Mouse (Mus musculus): ENCODE results near the gene Brip1. TPM values are rescaled to one million over a fixed set of nuclear protein-coding genes. Genes with fewer than 3 reads are reported as not detected.
"Not testable (repeated sequence)": the region's sequence is repeated elsewhere in the genome, so short reads cannot be mapped to it uniquely, and the experiment has no call there.

The Brip1 gene
- polyA plus RNA-seq, 1 experiment from 2014 or later = 10.3 TPM

DNA sequence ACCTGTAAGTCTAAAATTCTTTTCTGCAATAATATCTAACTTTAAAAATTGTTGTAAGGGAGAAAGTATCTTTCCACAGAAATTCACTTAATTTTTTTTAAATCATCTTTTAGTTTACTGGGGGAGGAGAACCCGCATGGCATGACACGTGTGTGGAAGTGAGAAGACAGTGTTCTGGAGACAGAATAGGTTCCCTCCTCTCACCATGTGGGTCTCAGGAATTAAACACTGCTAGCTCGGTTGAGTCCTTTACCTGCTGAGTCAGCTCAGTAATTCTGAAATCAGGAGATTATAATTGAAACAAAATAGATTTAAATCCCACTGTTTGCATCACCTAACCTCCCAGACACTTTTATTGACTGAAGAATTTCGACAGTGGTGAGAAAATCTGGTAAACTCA is 1.3 kb downstream of the Brip1 start:
- Histone ChIP-seq H3K4me3 (replicated peaks) (peak overlapping the region; percentile 76), H3K27me3 (no peaks in the 10 kb centered on the region), H3K9me3 (peaks cover 25% of the 10 kb centered on the region), H3K4me1 (replicated peaks) (peaks cover 12% of the 10 kb centered on the region), H3K27ac (no peak overlapping the region), H3K9ac (replicated peaks) (0 out of 2 replicates have a peak overlapping the region, but pooled peaks have one; percentile 75), H3K36me3 (peaks cover 44% of the 10 kb centered on the region), H3K4me2 (peak overlapping the region; percentile 67)
- no peak for ATAC-seq (ENCODE audit: insufficient number of reproducible peaks, insufficient read depth, low FRiP score, low TSS enrichment, low read depth)
- WGBS = 56% methylated on average over 4 of the region's 4 CpGs

DNA sequence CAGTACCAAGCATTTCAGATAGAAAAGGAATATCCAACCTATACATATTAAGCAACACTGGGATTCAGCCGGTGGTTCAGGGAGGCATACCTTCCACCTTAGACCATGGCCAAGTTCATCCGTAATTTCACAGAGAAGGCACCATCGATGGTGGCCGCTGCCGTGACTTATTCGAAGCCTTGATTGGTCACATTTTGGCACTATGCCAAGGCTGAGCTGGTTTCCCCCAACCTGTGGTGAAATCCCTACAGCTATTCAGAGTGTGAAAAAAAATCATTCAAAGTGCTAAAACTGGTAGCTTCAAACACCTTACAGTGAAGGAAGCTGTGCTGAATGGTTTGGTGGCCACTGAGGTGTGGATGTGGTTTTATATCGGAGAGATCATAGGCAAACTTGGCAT is 15.8 kb downstream of the Brip1 start:
- not testable (repeated sequence) for H3K4me3 ChIP-seq (replicated peaks); H3K4me2 ChIP-seq; H3K27ac ChIP-seq; H3K4me1 ChIP-seq (replicated peaks); H3K27me3 ChIP-seq; H3K9me3 ChIP-seq; ATAC-seq (ENCODE audit: insufficient number of reproducible peaks, insufficient read depth, low FRiP score, low TSS enrichment, low read depth); H3K9ac ChIP-seq (replicated peaks)
- H3K36me3 ChIP-seq = peaks cover 13% of the 10 kb centered on the region
- 92% methylated on average over 7 of the region's 7 CpGs for WGBS

DNA sequence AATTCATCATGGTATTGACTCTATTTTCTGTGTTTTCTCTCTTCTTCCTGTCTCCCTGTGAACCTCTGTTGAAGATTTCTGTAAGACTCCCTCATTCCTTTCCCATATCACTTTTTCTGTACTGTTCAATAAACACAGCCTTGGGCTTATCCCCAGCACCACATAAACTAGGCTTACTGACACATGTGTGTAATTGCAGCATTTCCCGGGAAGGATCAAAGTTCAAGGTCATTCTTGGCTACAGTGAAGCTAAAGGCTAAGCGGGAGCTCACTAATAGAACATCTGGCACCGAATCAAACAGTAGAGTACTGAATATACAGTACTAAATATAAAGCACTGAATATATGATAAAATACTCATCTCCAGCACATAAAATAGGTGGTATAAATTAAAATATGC is 25.2 kb downstream of the Brip1 start:
- Histone ChIP-seq H3K4me1 (replicated peaks) (no peaks in the 10 kb centered on the region), H3K4me2 (no peak overlapping the region), H3K36me3 (no peaks in the 10 kb centered on the region), H3K27ac (no peak overlapping the region), H3K4me3 (replicated peaks) (no peak overlapping the region), H3K27me3 (no peaks in the 10 kb centered on the region), H3K9ac (replicated peaks) (no peak overlapping the region), H3K9me3 (no peaks in the 10 kb centered on the region)
- ATAC-seq (ENCODE audit: insufficient number of reproducible peaks, insufficient read depth, low FRiP score, low TSS enrichment, low read depth) = no peak
- WGBS = 59% methylated on average over 3 of the region's 3 CpGs

DNA sequence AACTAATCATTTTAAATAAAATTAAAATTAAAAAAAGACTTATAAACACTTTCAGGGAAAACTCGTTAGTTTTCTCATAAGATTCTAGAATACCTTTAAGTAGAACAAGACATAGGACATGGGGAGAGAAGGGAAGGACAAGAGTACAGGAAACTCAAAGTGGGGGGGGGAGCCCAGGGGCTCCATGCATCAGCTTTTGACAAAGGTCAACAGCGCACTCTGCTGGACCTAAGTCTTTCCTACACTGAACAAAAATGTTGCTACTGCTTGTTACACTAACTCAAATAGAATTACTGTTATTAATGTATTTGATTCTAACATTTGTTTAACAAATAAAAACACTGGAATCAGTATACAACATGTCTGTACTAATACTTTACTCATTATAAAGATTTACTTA is 26.8 kb downstream of the Brip1 start:
- ATAC-seq (ENCODE audit: insufficient number of reproducible peaks, insufficient read depth, low FRiP score, low TSS enrichment, low read depth) = no peak
- H3K4me1 ChIP-seq (replicated peaks) = no peaks in the 10 kb centered on the region
- H3K27ac ChIP-seq = no peak overlapping the region
- H3K4me3 ChIP-seq (replicated peaks) = no peak overlapping the region
- no peak overlapping the region for H3K4me2 ChIP-seq
- WGBS = 53% methylated on average over 2 of the region's 2 CpGs
- H3K27me3 ChIP-seq = no peaks in the 10 kb centered on the region
- no peaks in the 10 kb centered on the region for H3K36me3 ChIP-seq
- no peak overlapping the region for H3K9ac ChIP-seq (replicated peaks)
- no peaks in the 10 kb centered on the region for H3K9me3 ChIP-seq

DNA sequence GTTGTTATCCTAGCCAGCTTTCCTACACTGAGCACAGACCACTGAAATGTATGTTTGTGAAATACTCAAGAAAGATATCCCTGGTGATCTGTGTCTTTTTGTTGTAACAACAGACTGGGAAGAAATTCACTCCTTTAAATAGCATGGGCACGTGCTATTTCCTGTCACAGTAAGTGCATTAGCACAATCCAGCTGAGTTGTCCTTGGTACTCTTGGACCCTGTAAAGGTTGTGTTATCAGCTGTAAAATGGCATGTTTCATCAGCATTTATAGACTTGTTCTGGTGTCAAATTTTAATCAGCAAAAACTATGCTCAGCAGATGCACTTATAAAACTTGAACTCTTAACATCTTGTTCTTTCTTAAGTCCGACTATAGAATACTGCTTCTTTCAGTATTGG is 30.2 kb downstream of the Brip1 start:
- ATAC-seq (ENCODE audit: insufficient number of reproducible peaks, insufficient read depth, low FRiP score, low TSS enrichment, low read depth) = no peak
- no peak overlapping the region for H3K9ac ChIP-seq (replicated peaks)
- no peaks in the 10 kb centered on the region for H3K27me3 ChIP-seq
- H3K4me1 ChIP-seq (replicated peaks) = no peaks in the 10 kb centered on the region
- no peaks in the 10 kb centered on the region for H3K36me3 ChIP-seq
- no peak overlapping the region for H3K4me2 ChIP-seq
- H3K27ac ChIP-seq = no peak overlapping the region
- H3K4me3 ChIP-seq (replicated peaks) = no peak overlapping the region
- 83% methylated on average over 2 of the region's 2 CpGs for WGBS
- no peaks in the 10 kb centered on the region for H3K9me3 ChIP-seq

DNA sequence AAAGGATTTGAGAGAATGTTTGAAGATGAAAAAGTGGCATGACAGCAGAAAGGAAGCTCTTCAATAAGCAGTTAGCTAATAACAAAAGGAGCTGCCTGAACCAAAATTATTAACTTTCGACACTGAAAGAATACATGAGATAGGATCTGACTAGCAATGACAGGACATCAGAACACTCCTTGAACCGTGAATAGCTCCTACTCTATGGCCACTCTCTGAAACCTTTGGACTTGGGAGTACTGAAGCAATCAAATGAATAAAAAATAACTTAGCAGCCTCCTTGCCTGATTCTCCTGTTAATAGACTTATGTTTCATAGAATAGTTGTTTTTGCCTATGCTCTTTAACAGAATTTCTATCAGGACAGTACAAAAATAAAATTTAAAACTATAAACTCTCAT is 40.7 kb downstream of the Brip1 start:
- Histone ChIP-seq H3K9ac (replicated peaks) (no peak overlapping the region), H3K4me2 (no peak overlapping the region), H3K4me1 (replicated peaks) (0 out of 2 replicates have a peak, but pooled peaks cover 4% of the 10 kb centered on the region), H3K36me3 (0 out of 2 replicates have a peak, but pooled peaks cover 5% of the 10 kb centered on the region), H3K4me3 (replicated peaks) (no peak overlapping the region), H3K9me3 (no peaks in the 10 kb centered on the region), H3K27ac (no peak overlapping the region), H3K27me3 (no peaks in the 10 kb centered on the region)
- WGBS = 85% methylated on average over 2 of the region's 2 CpGs
- ATAC-seq (ENCODE audit: insufficient number of reproducible peaks, insufficient read depth, low FRiP score, low TSS enrichment, low read depth) = no peak

DNA sequence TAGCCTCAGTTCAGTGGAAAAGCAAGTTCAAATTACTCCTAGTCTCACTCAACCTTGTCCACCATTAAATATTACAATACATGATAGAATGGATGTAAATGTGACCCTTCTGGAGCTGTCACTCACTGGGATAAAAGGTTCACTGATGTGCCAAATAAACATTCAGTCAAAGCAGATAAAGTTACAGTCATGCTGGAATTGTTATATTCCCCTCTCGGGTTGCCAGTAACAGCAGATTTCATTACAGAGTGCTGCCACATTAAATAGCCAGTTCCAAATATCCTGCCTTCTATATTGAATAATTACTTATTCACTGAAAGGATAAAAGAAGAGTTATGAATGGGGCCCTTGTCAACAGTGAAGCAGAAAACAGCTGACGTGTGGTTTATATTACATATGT is 42.0 kb downstream of the Brip1 start:
- Histone ChIP-seq H3K4me2 (no peak overlapping the region), H3K27me3 (no peaks in the 10 kb centered on the region), H3K9ac (replicated peaks) (no peak overlapping the region), H3K4me1 (replicated peaks) (0 out of 2 replicates have a peak, but pooled peaks cover 4% of the 10 kb centered on the region), H3K36me3 (no peaks in the 10 kb centered on the region), H3K27ac (no peak overlapping the region), H3K9me3 (no peaks in the 10 kb centered on the region), H3K4me3 (replicated peaks) (no peak overlapping the region)
- WGBS = 63% methylated on average over 2 of the region's 2 CpGs
- no peak for ATAC-seq (ENCODE audit: insufficient number of reproducible peaks, insufficient read depth, low FRiP score, low TSS enrichment, low read depth)

DNA sequence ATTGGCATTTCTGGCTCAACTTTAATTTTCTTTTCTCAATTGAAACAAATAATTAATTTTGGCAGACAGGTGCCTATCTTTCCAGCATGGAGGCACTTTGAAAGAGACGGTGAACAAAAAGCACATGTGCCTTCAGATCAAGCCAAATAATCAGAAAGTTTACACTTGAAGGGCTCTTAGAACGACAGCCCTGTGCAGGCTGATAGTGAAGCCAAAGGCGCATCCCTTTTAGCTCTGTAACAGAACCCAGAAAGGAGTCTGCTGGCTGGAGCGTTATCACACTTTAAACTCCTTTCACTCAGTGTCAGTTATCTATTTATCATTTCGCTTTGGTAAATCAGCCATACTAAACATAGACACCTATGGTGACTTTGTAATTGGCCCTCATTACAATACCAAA is 45.4 kb downstream of the Brip1 start:
- 81% methylated on average over 5 of the region's 5 CpGs for WGBS
- Histone ChIP-seq H3K4me1 (replicated peaks) (0 out of 2 replicates have a peak, but pooled peaks cover 4% of the 10 kb centered on the region), H3K9ac (replicated peaks) (no peak overlapping the region), H3K27ac (no peak overlapping the region), H3K27me3 (no peaks in the 10 kb centered on the region), H3K9me3 (no peaks in the 10 kb centered on the region), H3K36me3 (peaks cover 4% of the 10 kb centered on the region; the same call in 1 of the 2 replicates), H3K4me3 (replicated peaks) (no peak overlapping the region), H3K4me2 (no peak overlapping the region)
- no peak for ATAC-seq (ENCODE audit: insufficient number of reproducible peaks, insufficient read depth, low FRiP score, low TSS enrichment, low read depth)

DNA sequence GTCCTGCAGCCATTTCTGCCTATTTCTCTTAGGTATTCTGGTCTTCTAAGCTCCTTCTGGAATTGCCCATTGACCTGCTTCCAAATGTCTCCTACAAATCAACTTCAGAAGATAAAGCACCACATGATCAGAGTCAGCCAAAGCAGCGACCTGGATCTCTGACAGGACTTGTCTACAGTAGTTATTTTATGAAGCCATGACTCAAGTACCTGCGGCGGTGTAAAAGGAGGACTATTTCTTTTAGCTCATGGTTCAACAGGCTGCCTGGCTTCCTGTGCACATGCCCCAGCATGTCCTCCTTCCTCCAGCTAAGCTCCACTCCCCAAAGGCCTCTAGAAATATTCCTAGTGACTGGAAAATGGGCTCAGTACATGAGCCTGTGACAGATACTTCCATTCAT is 69.7 kb downstream of the Brip1 start:
- no peaks in the 10 kb centered on the region for H3K4me1 ChIP-seq (replicated peaks)
- H3K36me3 ChIP-seq = no peaks in the 10 kb centered on the region; the same call in 1 of the 2 replicates
- no peak overlapping the region for H3K4me2 ChIP-seq
- no peak for ATAC-seq (ENCODE audit: insufficient number of reproducible peaks, insufficient read depth, low FRiP score, low TSS enrichment, low read depth)
- 80% methylated on average over 3 of the region's 3 CpGs for WGBS
- H3K4me3 ChIP-seq (replicated peaks) = no peak overlapping the region
- H3K9me3 ChIP-seq = no peaks in the 10 kb centered on the region
- no peaks in the 10 kb centered on the region for H3K27me3 ChIP-seq
- no peak overlapping the region for H3K27ac ChIP-seq
- no peak overlapping the region for H3K9ac ChIP-seq (replicated peaks)

DNA sequence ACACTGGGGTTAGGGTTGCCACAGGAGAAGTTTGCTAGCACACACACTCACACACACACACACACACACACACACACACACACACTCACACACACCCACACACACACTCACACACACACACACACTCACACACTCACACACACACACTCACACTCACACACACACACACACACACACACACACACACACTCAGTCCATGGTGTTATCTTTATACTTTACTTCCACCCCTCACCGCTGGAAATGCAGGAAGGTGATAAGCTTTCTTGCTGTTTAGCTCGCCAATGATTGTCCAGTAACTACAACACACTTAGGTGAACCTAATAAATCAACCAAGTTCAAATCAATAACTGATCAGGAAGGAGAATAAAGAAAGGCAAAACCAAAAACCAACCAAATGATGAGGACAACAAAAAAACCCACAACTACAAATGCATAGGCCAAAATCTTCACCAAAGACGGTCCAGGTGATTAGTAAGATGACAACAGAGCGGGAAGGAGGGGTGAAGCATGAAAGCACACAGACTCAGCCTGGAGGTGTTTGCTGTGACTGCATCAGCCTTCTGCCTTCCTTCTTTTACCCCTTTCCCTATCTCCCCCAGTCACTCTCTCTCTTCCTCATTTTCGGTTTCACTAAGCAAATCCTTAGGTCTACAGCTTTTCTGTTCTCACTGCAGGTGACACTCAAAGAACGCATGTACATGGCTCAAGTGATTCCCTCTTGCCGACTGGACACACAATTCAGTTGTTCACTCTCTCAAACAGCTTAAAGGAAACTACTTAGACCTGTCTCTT is 83.7 kb downstream of the Brip1 start:
- H3K4me3 ChIP-seq (replicated peaks) = no peak overlapping the region
- H3K27me3 ChIP-seq = no peaks in the 10 kb centered on the region
- no peaks in the 10 kb centered on the region for H3K9me3 ChIP-seq
- no peak overlapping the region for H3K9ac ChIP-seq (replicated peaks)
- no peak for ATAC-seq (ENCODE audit: insufficient number of reproducible peaks, insufficient read depth, low FRiP score, low TSS enrichment, low read depth)
- WGBS = 83% methylated on average over 7 of the region's 7 CpGs
- H3K36me3 ChIP-seq = no peaks in the 10 kb centered on the region
- no peak overlapping the region for H3K4me2 ChIP-seq
- H3K4me1 ChIP-seq (replicated peaks) = no peaks in the 10 kb centered on the region
- no peak overlapping the region for H3K27ac ChIP-seq

DNA sequence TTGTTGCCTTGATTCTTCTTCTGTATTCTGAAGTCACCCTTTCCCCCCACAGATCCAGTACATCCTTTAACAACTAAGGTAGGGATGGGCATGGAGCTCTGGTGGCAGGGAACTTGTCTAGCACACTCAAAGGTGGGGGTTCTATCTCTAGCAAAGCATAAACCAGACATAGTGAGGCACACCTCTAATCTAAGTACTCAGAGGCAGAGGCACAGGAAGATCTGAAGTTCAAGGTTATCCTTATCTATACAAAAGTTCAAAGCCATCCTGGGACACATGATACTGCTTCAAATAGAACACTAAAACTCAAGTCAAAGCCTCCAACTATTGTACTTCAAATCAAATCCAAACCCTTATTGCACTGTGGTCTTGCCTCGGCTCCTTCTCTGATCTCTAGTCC is 85.0 kb downstream of the Brip1 start:
- no peak overlapping the region for H3K9ac ChIP-seq (replicated peaks)
- H3K9me3 ChIP-seq = no peaks in the 10 kb centered on the region
- WGBS = 86% methylated on average over 1 of the region's 1 CpGs
- H3K27ac ChIP-seq = no peak overlapping the region
- no peak overlapping the region for H3K4me2 ChIP-seq
- no peaks in the 10 kb centered on the region for H3K4me1 ChIP-seq (replicated peaks)
- ATAC-seq (ENCODE audit: insufficient number of reproducible peaks, insufficient read depth, low FRiP score, low TSS enrichment, low read depth) = no peak
- H3K27me3 ChIP-seq = no peaks in the 10 kb centered on the region
- H3K36me3 ChIP-seq = no peaks in the 10 kb centered on the region
- no peak overlapping the region for H3K4me3 ChIP-seq (replicated peaks)

DNA sequence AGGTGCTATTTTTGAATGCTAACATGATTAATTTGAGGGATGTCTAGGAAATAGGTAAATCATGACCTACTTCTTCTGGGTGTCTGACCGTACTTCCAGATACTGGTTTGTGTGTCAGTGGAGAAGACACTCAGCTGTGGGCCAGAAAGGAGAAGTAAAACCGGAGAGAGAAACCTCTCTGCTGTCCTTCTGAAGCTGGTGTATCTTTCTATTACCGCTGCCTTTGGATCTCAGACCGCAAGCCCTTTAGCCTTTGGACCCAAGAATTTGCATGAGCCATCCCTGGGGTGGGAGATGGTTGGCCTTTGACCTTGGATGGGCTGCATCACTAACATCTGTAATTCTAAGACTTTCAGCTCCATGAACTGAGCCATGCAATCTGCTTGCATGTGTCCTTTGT is 93.7 kb downstream of the Brip1 start:
- ATAC-seq (ENCODE audit: insufficient number of reproducible peaks, insufficient read depth, low FRiP score, low TSS enrichment, low read depth) = no peak
- no peaks in the 10 kb centered on the region for H3K4me1 ChIP-seq (replicated peaks)
- H3K4me3 ChIP-seq (replicated peaks) = no peak overlapping the region
- 91% methylated on average over 4 of the region's 4 CpGs for WGBS
- H3K36me3 ChIP-seq = peaks cover 12% of the 10 kb centered on the region; the same call in 1 of the 2 replicates
- H3K27me3 ChIP-seq = no peaks in the 10 kb centered on the region
- no peak overlapping the region for H3K9ac ChIP-seq (replicated peaks)
- no peaks in the 10 kb centered on the region for H3K9me3 ChIP-seq
- no peak overlapping the region for H3K4me2 ChIP-seq
- no peak overlapping the region for H3K27ac ChIP-seq

Data from limb, embryonic 12.5 days (tissue).